Mouse (Mus musculus): ENCODE measurements at regions not wholly inside any gene's neighbourhood (a gene's known extent, or its start where the extent isn't known, plus 50 kb on each side); places are given as distances from the start of the nearest gene placed in this dataset.

GRCm38 (mm10) chr5:111620626-111621025 is 113.1 kb upstream of the Gm26897 start:
- H3K27ac ChIP-seq = no peak overlapping the region
- DNase-seq (ENCODE audit: extremely low spot score in 1 of 2, low spot score in 2 of 2) = no peak
- intact Hi-C loops (cut with DNase I) = no loop called here
- peak; percentile 38 for TF ChIP-seq CTCF (IDR thresholded peaks at IDR 0.05)
- no peak overlapping the region for H3K4me3 ChIP-seq

- TF ChIP-seq CTCF (IDR thresholded peaks at IDR 0.05) = no peak
- no peak for DNase-seq (ENCODE audit: extremely low spot score in 1 of 2, low spot score in 2 of 2)
- Histone ChIP-seq H3K4me3 (no peak overlapping the region), H3K27ac (no peak overlapping the region)
- intact Hi-C loops (cut with DNase I) = no loop called here
Measured at GRCm38 (mm10) chr5:111622481-111622880, 111.2 kb upstream of the Gm26897 start.

GRCm38 (mm10) chr5:111626273-111626798 is 107.4 kb upstream of the Gm26897 start:
- intact Hi-C loops (cut with DNase I) = no loop called here
- H3K27ac ChIP-seq = no peak overlapping the region
- no peak overlapping the region for H3K4me3 ChIP-seq
- no peak for TF ChIP-seq CTCF (IDR thresholded peaks at IDR 0.05)
- no peak for DNase-seq (ENCODE audit: extremely low spot score in 1 of 2, low spot score in 2 of 2)

- TF ChIP-seq CTCF (IDR thresholded peaks at IDR 0.05) = no peak
- Histone ChIP-seq H3K27ac (no peak overlapping the region), H3K4me3 (no peak overlapping the region)
- DNase-seq (ENCODE audit: extremely low spot score in 1 of 2, low spot score in 2 of 2) = no peak
- intact Hi-C loops (cut with DNase I) = no loop called here
Measured at GRCm38 (mm10) chr5:111630313-111630844, 103.3 kb upstream of the Gm26897 start.

GRCm38 (mm10) chr5:111631572-111632161 is 102.1 kb upstream of the Gm26897 start:
- TF ChIP-seq CTCF (IDR thresholded peaks at IDR 0.05) = no peak
- Histone ChIP-seq H3K4me3 (no peak overlapping the region), H3K27ac (no peak overlapping the region)
- DNase-seq (ENCODE audit: extremely low spot score in 1 of 2, low spot score in 2 of 2) = no peak
- intact Hi-C loops (cut with DNase I) = no loop called here

- TF ChIP-seq CTCF (IDR thresholded peaks at IDR 0.05) = no peak
- intact Hi-C loops (cut with DNase I) = no loop called here
- Histone ChIP-seq H3K4me3 (no peak overlapping the region), H3K27ac (no peak overlapping the region)
- no peak for DNase-seq (ENCODE audit: extremely low spot score in 1 of 2, low spot score in 2 of 2)
Measured at GRCm38 (mm10) chr5:111635092-111635491, 98.6 kb upstream of the Gm26897 start.

- intact Hi-C loops (cut with DNase I) = no loop called here
- Histone ChIP-seq H3K27ac (no peak overlapping the region), H3K4me3 (no peak overlapping the region)
- no peak for DNase-seq (ENCODE audit: extremely low spot score in 1 of 2, low spot score in 2 of 2)
- no peak for TF ChIP-seq CTCF (IDR thresholded peaks at IDR 0.05)
Measured at GRCm38 (mm10) chr5:111636969-111637368, 96.8 kb upstream of the Gm26897 start.

GRCm38 (mm10) chr5:111638306-111638705 is 95.4 kb upstream of the Gm26897 start:
- TF ChIP-seq CTCF (IDR thresholded peaks at IDR 0.05) = no peak
- intact Hi-C loops (cut with DNase I) = no loop called here

GRCm38 (mm10) chr5:111639476-111640287 is 94.0 kb upstream of the Gm26897 start:
- intact Hi-C loops (cut with DNase I) = no loop called here
- DNase-seq (ENCODE audit: extremely low spot score in 1 of 2, low spot score in 2 of 2) = no peak
- no peak overlapping the region for H3K27ac ChIP-seq
- no peak for TF ChIP-seq CTCF (IDR thresholded peaks at IDR 0.05)
- no peak overlapping the region for H3K4me3 ChIP-seq

More at GRCm38 (mm10) chr5:111638306-111638705, 95.4 kb upstream of the Gm26897 start:
- DNase-seq (ENCODE audit: extremely low spot score in 1 of 2, low spot score in 2 of 2) = no peak
- Histone ChIP-seq H3K4me3 (no peak overlapping the region), H3K27ac (no peak overlapping the region)

GRCm38 (mm10) chr5:111640976-111641375 is 92.7 kb upstream of the Gm26897 start:
- intact Hi-C loops (cut with DNase I) = no loop called here
- Histone ChIP-seq H3K4me3 (no peak overlapping the region), H3K27ac (no peak overlapping the region)
- DNase-seq (ENCODE audit: extremely low spot score in 1 of 2, low spot score in 2 of 2) = no peak
- TF ChIP-seq CTCF (IDR thresholded peaks at IDR 0.05) = no peak

GRCm38 (mm10) chr5:111641685-111642084 is 92.0 kb upstream of the Gm26897 start:
- Histone ChIP-seq H3K27ac (no peak overlapping the region), H3K4me3 (no peak overlapping the region)
- DNase-seq (ENCODE audit: extremely low spot score in 1 of 2, low spot score in 2 of 2) = no peak
- TF ChIP-seq CTCF (IDR thresholded peaks at IDR 0.05) = no peak; the same call in none of the 2 replicates
- intact Hi-C loops (cut with DNase I) = no loop called here

GRCm38 (mm10) chr5:111644142-111644541 is 89.6 kb upstream of the Gm26897 start:
- Histone ChIP-seq H3K4me3 (no peak overlapping the region), H3K27ac (no peak overlapping the region)
- no peak for TF ChIP-seq CTCF (IDR thresholded peaks at IDR 0.05)
- no peak for DNase-seq (ENCODE audit: extremely low spot score in 1 of 2, low spot score in 2 of 2)
- intact Hi-C loops (cut with DNase I) = no loop called here
